Mouse (Mus musculus) spleen, postnatal 36 days (tissue): ENCODE data around the gene Hlcs.

Experiments used
- DNase-seq, 2 experiments: peaks; one replicate each; pipeline ENCODE4 v3.0.0; 2022; ENCODE audit warnings: low spot score in 2 of 2, mixed read lengths in 1 of 2

Gene Hlcs

GRCm38 (mm10) chr16:94094251-94095108 lies 218.9 kb downstream of the Hlcs start:
- no peak for DNase-seq

GRCm38 (mm10) chr16:94093151-94093863 lies 220.1 kb downstream of the Hlcs start:
- no peak for DNase-seq

- DNase-seq = no peak
These were observed 220.7 kb downstream of the Hlcs start for GRCm38 (mm10) chr16:94092511-94093150.

- no peak for DNase-seq
These were observed 224.3 kb downstream of the Hlcs start for GRCm38 (mm10) chr16:94088819-94089692.

GRCm38 (mm10) chr16:94088226-94088748 lies 225.1 kb downstream of the Hlcs start:
- DNase-seq = no peak

GRCm38 (mm10) chr16:94087570-94088225 lies 225.7 kb downstream of the Hlcs start:
- DNase-seq = no peak

- no peak for DNase-seq
These were observed 226.4 kb downstream of the Hlcs start for GRCm38 (mm10) chr16:94086701-94087569.

GRCm38 (mm10) chr16:94085603-94086285 lies 227.6 kb downstream of the Hlcs start:
- no peak for DNase-seq

GRCm38 (mm10) chr16:94084711-94085602 lies 228.4 kb downstream of the Hlcs start, which contains the start of gene Sim2:
Gene Sim2 (plus strand): TSS chr16:94084931.
- no peak for DNase-seq

- DNase-seq = no peak
These were observed 229.4 kb downstream of the Hlcs start for GRCm38 (mm10) chr16:94083848-94084525.

- DNase-seq = no peak
These were observed 230.2 kb downstream of the Hlcs start for GRCm38 (mm10) chr16:94082960-94083847.

GRCm38 (mm10) chr16:94081996-94082708 lies 231.2 kb downstream of the Hlcs start:
- no peak for DNase-seq

- no peak for DNase-seq
These were observed 231.8 kb downstream of the Hlcs start for GRCm38 (mm10) chr16:94081596-94081995.

- DNase-seq = no peak
These were observed 233.4 kb downstream of the Hlcs start for GRCm38 (mm10) chr16:94079856-94080555.
